Mouse (Mus musculus): ENCODE measurements around the gene Il15ra. TPM values are rescaled to one million over a fixed set of nuclear protein-coding genes. Genes with fewer than 3 reads are reported as not detected.
A peak's percentile ranks its signal among the peaks of the same experiment; 100 is the strongest.

The Il15ra gene
- polyA plus RNA-seq, 1 experiment from 2014 or later, result 19.2 TPM

DNA sequence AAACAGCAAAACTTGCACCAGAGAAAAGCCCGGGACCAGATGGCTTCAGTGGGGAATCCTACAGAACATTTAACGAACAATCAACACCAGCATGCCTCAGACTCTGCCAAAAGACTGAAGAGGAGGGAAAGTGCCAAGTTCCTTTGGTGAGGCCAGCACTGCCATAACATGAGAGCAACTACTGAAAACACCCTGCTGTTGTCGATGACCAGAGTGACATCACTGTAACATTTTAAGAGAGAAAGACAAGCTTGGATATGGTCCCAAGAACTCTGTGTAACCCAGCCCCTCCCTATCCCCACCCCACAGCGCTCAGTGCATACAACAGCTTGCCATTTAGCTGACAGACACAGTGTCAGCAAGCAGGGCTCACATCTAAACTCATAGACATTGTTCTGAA lies 60.6 kb downstream of the Il15ra start:
- WGBS, result 67% methylated on average over 4 of the region's 4 CpGs
- ATAC-seq (replicated peaks; ENCODE audit: extremely low read depth, insufficient read depth, low FRiP score), result no peak

DNA sequence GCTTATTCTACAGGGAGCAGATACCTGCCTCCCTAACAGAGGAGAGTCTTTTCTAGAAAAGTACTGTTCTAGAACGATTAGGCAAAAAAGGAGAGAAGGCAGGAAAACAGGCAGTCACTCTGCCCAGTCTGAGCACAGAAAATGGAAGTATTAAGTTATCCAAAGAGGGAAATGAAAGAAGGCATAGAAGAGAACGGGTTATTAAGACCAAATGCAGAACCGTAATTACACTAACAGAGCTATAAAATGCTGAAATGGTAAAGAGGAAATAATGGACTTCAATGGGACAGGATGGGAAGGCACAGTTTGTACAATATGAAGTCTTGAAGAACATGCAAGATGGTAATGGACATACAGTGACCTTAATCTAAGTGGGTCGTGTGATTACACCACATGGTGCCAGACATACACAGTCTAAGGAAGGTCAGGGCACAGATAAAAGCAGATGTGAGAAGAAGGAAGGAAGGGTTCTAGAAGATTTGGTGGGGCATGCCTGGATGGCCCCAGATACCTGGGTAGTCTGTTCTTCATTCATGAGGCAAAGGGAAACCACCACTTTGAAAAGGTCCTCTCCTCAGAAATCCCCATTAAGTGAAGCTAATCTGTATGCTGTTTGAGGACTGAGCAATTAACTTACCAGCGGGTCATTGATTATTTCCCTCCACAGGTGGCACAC lies 61.5 kb downstream of the Il15ra start:
- Histone ChIP-seq H3K4me2 (ENCODE audit: low read depth, low read length) (no peak overlapping the region), H3K9me3 (replicated peaks; ENCODE audit: control insufficient read depth, low read length) (no peaks in the 10 kb centered on the region), H3K9ac (ENCODE audit: low read length) (no peak overlapping the region), H3K27ac (ENCODE audit: low read length) (no peak overlapping the region), H3K4me3 (ENCODE audit: low read length) (no peak overlapping the region), H3K4me1 (ENCODE audit: control insufficient read depth, insufficient read depth, low read length) (peaks cover under 1% of the 10 kb centered on the region; the same call in 1 of the 2 replicates), H3K36me3 (ENCODE audit: control insufficient read depth, insufficient read depth) (peaks cover 58% of the 10 kb centered on the region), H3K27me3 (ENCODE audit: control insufficient read depth, insufficient read depth, low read length) (no peaks in the 10 kb centered on the region)
- no peak for ATAC-seq (replicated peaks; ENCODE audit: extremely low read depth, insufficient read depth, low FRiP score)
- 73% methylated on average over 5 of the region's 5 CpGs for WGBS

More for the DNA sequence above, 60.6 kb downstream of the Il15ra start:
- Histone ChIP-seq H3K36me3 (ENCODE audit: control insufficient read depth, insufficient read depth) (peaks cover 67% of the 10 kb centered on the region), H3K4me2 (ENCODE audit: low read depth, low read length) (no peak overlapping the region), H3K27me3 (ENCODE audit: control insufficient read depth, insufficient read depth, low read length) (no peaks in the 10 kb centered on the region), H3K9me3 (replicated peaks; ENCODE audit: control insufficient read depth, low read length) (no peaks in the 10 kb centered on the region), H3K4me3 (ENCODE audit: low read length) (no peak overlapping the region), H3K4me1 (ENCODE audit: control insufficient read depth, insufficient read depth, low read length) (no peaks in the 10 kb centered on the region), H3K27ac (ENCODE audit: low read length) (no peak overlapping the region), H3K9ac (ENCODE audit: low read length) (no peak overlapping the region)

DNA sequence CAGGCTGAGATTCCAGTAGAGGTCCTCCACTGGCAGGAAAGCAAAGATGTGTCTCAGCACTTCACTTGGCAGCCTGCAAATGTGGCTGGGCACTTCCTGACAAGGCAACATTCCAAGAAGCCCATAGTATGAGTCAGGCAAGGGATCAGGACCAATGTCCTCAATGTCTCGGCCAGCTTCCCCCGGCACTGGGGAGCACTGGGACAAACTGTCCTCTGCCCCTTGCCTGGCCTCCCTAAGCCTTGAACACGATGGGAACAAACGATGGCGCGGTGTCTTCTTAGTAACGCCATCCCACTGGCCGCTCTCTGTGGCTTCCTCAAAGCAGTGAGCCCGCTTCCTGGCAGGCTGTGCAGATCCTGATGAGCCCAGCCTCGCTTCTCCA lies 62.1 kb downstream of the Il15ra start:
- no peak overlapping the region for H3K27ac ChIP-seq (ENCODE audit: low read length)
- H3K9ac ChIP-seq (ENCODE audit: low read length), result no peak overlapping the region
- no peak overlapping the region for H3K4me3 ChIP-seq (ENCODE audit: low read length)
- no peak; the same call in 1 of the 2 replicates for ATAC-seq (replicated peaks; ENCODE audit: extremely low read depth, insufficient read depth, low FRiP score)
- WGBS, result 83% methylated on average over 10 of the region's 10 CpGs
- H3K4me2 ChIP-seq (ENCODE audit: low read depth, low read length), result no peak overlapping the region
- peaks cover 53% of the 10 kb centered on the region for H3K36me3 ChIP-seq (ENCODE audit: control insufficient read depth, insufficient read depth)
- peaks cover 5% of the 10 kb centered on the region; the same call in 1 of the 2 replicates for H3K4me1 ChIP-seq (ENCODE audit: control insufficient read depth, insufficient read depth, low read length)
- H3K9me3 ChIP-seq (replicated peaks; ENCODE audit: control insufficient read depth, low read length), result no peaks in the 10 kb centered on the region
- no peaks in the 10 kb centered on the region for H3K27me3 ChIP-seq (ENCODE audit: control insufficient read depth, insufficient read depth, low read length)

DNA sequence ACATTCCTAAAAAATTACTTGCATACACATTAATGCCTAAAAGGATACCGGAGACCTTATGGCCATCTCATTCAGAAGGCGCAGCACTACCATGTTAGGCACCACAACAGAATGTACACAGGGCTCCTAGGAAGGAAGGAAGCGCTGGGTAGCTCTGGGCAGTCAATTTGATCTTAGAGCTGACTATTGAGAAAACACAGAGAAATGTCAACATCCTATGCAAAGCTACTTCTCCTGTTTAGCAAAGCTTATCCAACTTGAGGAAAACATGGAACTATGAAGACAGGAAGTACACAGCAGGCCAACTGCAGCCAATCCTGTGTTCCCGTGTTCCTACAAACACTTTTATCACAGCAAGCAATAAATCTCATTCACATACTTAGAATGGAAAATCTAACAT lies 66.6 kb downstream of the Il15ra start:
- Histone ChIP-seq H3K9me3 (replicated peaks; ENCODE audit: control insufficient read depth, low read length) (no peaks in the 10 kb centered on the region), H3K4me2 (ENCODE audit: low read depth, low read length) (no peak overlapping the region), H3K36me3 (ENCODE audit: control insufficient read depth, insufficient read depth) (peaks cover 20% of the 10 kb centered on the region), H3K4me1 (ENCODE audit: control insufficient read depth, insufficient read depth, low read length) (peaks cover 21% of the 10 kb centered on the region), H3K9ac (ENCODE audit: low read length) (no peak overlapping the region), H3K27me3 (ENCODE audit: control insufficient read depth, insufficient read depth, low read length) (no peaks in the 10 kb centered on the region), H3K4me3 (ENCODE audit: low read length) (no peak overlapping the region), H3K27ac (ENCODE audit: low read length) (no peak overlapping the region)
- WGBS, result 85% methylated on average over 4 of the region's 4 CpGs
- no peak for ATAC-seq (replicated peaks; ENCODE audit: extremely low read depth, insufficient read depth, low FRiP score)

DNA sequence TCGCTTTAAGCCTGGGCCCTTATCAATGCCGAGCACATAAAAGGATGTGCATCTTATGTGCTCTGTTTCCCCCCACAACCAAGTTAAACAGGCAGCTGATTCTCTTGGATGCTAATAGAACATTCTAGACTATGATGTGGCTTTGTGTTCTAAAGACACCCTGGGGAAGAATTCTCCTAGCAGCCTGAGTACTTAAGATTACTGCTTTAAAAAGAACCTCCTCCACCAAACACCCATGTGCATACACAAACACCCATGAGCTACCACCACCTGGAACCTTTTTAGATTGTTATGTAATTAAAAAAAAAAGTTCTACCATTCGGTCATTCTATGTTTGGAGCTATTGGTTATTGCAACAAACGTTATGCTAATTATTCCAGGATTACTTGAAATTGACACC lies 67.3 kb downstream of the Il15ra start:
- WGBS, result 79% methylated on average over 4 of the region's 4 CpGs
- H3K4me1 ChIP-seq (ENCODE audit: control insufficient read depth, insufficient read depth, low read length), result peaks cover 22% of the 10 kb centered on the region
- H3K27ac ChIP-seq (ENCODE audit: low read length), result no peak overlapping the region
- H3K4me3 ChIP-seq (ENCODE audit: low read length), result no peak overlapping the region
- no peak overlapping the region for H3K4me2 ChIP-seq (ENCODE audit: low read depth, low read length)
- no peaks in the 10 kb centered on the region for H3K27me3 ChIP-seq (ENCODE audit: control insufficient read depth, insufficient read depth, low read length)
- ATAC-seq (replicated peaks; ENCODE audit: extremely low read depth, insufficient read depth, low FRiP score), result no peak
- peaks cover 13% of the 10 kb centered on the region for H3K36me3 ChIP-seq (ENCODE audit: control insufficient read depth, insufficient read depth)
- H3K9ac ChIP-seq (ENCODE audit: low read length), result no peak overlapping the region
- no peaks in the 10 kb centered on the region for H3K9me3 ChIP-seq (replicated peaks; ENCODE audit: control insufficient read depth, low read length)

DNA sequence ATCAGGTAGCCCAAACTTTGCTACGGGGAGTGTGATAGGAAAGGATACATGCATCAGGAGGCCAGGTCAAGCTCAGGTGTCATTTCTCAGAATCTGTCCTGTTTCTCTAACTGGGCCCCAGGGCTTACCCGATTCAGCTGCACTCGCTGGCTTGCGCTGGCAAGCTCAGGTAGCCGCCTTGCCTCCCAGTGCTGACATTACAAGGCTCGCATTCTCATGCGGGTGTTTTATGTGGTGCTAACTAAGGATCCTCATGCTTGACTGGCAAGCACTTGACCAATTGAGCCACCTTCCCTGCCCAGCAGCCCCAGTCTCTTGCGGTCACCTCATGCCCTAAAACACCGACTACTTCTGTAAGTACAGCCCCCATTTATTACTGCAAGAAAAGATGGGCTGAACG lies 69.3 kb downstream of the Il15ra start:
- Histone ChIP-seq H3K27ac (ENCODE audit: low read length) (no peak overlapping the region), H3K9me3 (replicated peaks; ENCODE audit: control insufficient read depth, low read length) (no peaks in the 10 kb centered on the region), H3K9ac (ENCODE audit: low read length) (no peak overlapping the region), H3K4me1 (ENCODE audit: control insufficient read depth, insufficient read depth, low read length) (peaks cover 27% of the 10 kb centered on the region), H3K4me3 (ENCODE audit: low read length) (no peak overlapping the region), H3K36me3 (ENCODE audit: control insufficient read depth, insufficient read depth) (peaks cover 5% of the 10 kb centered on the region), H3K4me2 (ENCODE audit: low read depth, low read length) (no peak overlapping the region), H3K27me3 (ENCODE audit: control insufficient read depth, insufficient read depth, low read length) (no peaks in the 10 kb centered on the region)
- 90% methylated on average over 10 of the region's 10 CpGs for WGBS
- ATAC-seq (replicated peaks; ENCODE audit: extremely low read depth, insufficient read depth, low FRiP score), result no peak

DNA sequence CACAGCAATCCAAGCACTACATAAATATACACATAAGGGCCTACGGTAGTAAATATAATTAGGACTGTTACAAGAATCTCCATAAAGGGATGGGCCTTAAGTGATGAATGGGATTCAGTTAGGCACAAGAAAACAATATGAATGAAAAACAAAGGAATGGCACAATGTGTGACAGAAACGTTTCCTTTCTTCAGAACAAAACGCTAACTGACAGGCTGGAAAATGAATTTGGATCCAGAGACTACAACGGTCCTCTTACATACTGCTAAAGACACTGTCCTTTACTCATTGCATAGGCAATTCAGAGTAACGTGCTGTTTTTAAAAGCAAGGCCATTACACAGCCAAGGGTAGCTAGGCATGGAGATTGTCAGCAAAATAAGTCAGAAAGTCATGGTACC lies 70.0 kb downstream of the Il15ra start:
- Histone ChIP-seq H3K9me3 (replicated peaks; ENCODE audit: control insufficient read depth, low read length) (no peaks in the 10 kb centered on the region), H3K4me3 (ENCODE audit: low read length) (no peak overlapping the region), H3K27ac (ENCODE audit: low read length) (no peak overlapping the region), H3K27me3 (ENCODE audit: control insufficient read depth, insufficient read depth, low read length) (no peaks in the 10 kb centered on the region), H3K36me3 (ENCODE audit: control insufficient read depth, insufficient read depth) (no peaks in the 10 kb centered on the region), H3K9ac (ENCODE audit: low read length) (no peak overlapping the region), H3K4me1 (ENCODE audit: control insufficient read depth, insufficient read depth, low read length) (peaks cover 31% of the 10 kb centered on the region), H3K4me2 (ENCODE audit: low read depth, low read length) (no peak overlapping the region)
- ATAC-seq (replicated peaks; ENCODE audit: extremely low read depth, insufficient read depth, low FRiP score), result no peak
- WGBS, result 87% methylated on average over 5 of the region's 5 CpGs

DNA sequence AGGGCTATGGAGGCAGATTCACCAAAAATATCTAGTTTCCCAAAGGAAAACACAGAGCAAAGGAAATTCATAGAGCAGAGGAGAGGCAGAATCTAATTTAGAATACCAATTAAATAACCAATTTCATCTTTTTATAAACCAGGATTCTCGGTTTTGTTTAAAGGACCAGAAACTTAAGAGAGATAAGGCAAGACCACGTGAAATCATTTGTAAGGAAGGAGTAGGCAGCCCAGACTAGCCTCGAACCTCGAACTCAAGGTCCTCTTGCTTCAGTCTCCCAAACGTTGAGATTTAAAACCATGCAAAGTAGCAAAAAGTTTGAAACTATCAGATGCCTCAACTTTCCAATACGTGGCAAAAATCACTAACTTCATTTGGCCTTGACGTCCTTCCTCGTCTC lies 71.3 kb downstream of the Il15ra start:
- Histone ChIP-seq H3K9ac (ENCODE audit: low read length) (peak overlapping the region; percentile 96), H3K36me3 (ENCODE audit: control insufficient read depth, insufficient read depth) (peaks cover 5% of the 10 kb centered on the region), H3K9me3 (replicated peaks; ENCODE audit: control insufficient read depth, low read length) (no peaks in the 10 kb centered on the region), H3K4me3 (ENCODE audit: low read length) (peak overlapping the region; percentile 91), H3K4me2 (ENCODE audit: low read depth, low read length) (peak overlapping the region; percentile 90), H3K27me3 (ENCODE audit: control insufficient read depth, insufficient read depth, low read length) (no peaks in the 10 kb centered on the region), H3K27ac (ENCODE audit: low read length) (peak overlapping the region; percentile 92), H3K4me1 (ENCODE audit: control insufficient read depth, insufficient read depth, low read length) (peaks cover 31% of the 10 kb centered on the region)
- WGBS, result 45% methylated on average over 8 of the region's 8 CpGs
- no peak for ATAC-seq (replicated peaks; ENCODE audit: extremely low read depth, insufficient read depth, low FRiP score)

DNA sequence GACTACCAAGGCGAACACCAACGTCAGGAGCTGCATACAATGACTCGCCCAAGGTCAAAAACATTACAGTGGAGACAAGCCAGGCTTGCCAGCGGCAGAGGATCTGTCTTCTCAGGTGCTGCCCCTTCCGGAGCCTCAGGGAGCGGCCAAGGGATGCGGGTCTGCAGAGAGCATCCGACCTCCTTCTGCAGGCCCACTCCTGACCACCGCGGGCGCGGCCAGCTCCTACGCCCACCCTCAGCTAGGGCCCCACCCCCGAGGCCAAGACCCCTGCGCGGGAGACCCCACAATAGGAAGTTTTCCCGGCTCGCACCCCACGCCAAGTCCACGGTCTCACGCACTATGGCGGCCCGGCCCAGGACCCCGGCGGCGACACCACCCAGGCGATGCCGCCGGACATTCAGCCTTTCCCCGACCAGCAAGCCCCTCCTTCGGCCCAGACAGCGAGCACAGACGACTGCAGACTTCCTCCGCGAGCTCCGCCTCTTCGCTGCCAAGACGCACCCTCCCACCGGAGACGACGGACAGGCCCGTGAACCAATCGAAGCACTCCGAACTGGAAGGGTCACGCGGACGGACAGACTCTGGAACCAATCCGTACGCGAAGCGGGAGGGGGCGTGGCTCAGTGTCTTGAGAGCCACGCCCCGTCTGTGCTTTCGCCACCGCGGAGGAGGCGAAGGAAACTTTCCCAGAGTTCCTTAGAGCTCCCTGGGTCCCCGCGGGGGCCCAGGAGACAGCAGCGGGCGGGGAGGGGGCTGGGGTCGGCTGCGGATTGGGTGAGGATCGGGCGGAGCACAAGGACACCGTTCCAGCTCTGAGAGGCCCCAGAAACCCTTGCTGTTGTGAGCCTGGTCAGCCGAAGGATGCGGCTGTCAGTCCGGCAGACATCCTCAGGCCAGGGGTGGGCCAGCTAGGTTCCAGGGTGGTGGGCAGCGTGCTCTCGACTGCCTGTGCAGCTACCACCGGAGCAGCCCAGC lies 72.3 kb downstream of the Il15ra start, which contains the start of the genes Fbh1 and Ankrd16:
Fbh1 (minus strand) TSS at position 492 of the 978 bp plus-strand sequence.
Ankrd16 (plus strand) TSS at position 786 of the 978 bp plus-strand sequence.
- H3K9me3 ChIP-seq (replicated peaks; ENCODE audit: control insufficient read depth, low read length), result no peaks in the 10 kb centered on the region
- WGBS, result under 1% methylated on average over 73 of the region's 73 CpGs
- H3K36me3 ChIP-seq (ENCODE audit: control insufficient read depth, insufficient read depth), result peaks cover 14% of the 10 kb centered on the region
- H3K4me3 ChIP-seq (ENCODE audit: low read length), result peak within 1 kb of the TSS; percentile 91
- peak within 1 kb of the TSS; percentile 96 for H3K9ac ChIP-seq (ENCODE audit: low read length)
- H3K4me2 ChIP-seq (ENCODE audit: low read depth, low read length), result peak within 1 kb of the TSS; percentile 93
- H3K4me1 ChIP-seq (ENCODE audit: control insufficient read depth, insufficient read depth, low read length), result peaks cover 24% of the 10 kb centered on the region
- H3K27ac ChIP-seq (ENCODE audit: low read length), result peak within 1 kb of the TSS; percentile 99
- no peaks in the 10 kb centered on the region for H3K27me3 ChIP-seq (ENCODE audit: control insufficient read depth, insufficient read depth, low read length)
- ATAC-seq (replicated peaks; ENCODE audit: extremely low read depth, insufficient read depth, low FRiP score), result peak; percentile 96
